Mouse (Mus musculus) gastrocnemius, adult 8-10 months (tissue): ENCODE measurements around the gene Bdh1. TPM values are rescaled to one million over a fixed set of nuclear protein-coding genes. Genes with fewer than 3 reads are reported as not detected.
"Not testable (repeated sequence)": the region's sequence is repeated elsewhere in the genome, so short reads cannot be mapped to it uniquely, and the experiment has no call there.

Source experiments
- DNase-seq, 2 experiments: peaks; one replicate each; pipeline ENCODE4 v3.0.0; 2022; ENCODE audit warnings: low spot score in 2 of 2
- total RNA-seq, 4 experiments: library from RNA; stranded (reverse); gene quantifications; 2 replicates each; pipeline ENCODE4 v1.2.4; 2022

The Bdh1 gene
- total RNA-seq, 4 experiments from 2014 or later, result 59.5 to 93.6 (median 76.7) TPM

- DNase-seq, result no peak
Observed at GRCm38 (mm10) chr16:31462113-31462687, 40.1 kb downstream of the Bdh1 start.

DNA sequence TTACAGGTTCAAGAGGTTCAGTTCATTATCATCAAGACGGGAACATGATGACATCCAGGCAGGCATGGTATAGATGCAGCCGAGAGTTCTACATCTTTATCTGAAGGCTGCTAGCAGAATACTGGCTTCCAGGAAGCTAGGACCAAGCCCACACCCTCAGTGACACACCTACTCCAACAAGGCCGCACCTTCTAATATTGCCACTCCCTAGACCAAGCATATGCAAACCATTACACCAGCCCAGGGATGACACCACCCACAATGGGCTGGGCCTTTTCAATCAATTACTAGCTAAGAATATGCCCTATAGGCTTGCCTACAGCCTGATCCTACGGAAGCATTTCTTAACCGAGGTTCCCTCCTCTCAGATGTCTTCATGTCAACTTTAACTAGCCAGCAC is 42.9 kb downstream of the Bdh1 start:
- DNase-seq, result no peak

GRCm38 (mm10) chr16:31465630-31466029 is 43.5 kb downstream of the Bdh1 start:
- peak; percentile 46 to 54 for DNase-seq

DNA sequence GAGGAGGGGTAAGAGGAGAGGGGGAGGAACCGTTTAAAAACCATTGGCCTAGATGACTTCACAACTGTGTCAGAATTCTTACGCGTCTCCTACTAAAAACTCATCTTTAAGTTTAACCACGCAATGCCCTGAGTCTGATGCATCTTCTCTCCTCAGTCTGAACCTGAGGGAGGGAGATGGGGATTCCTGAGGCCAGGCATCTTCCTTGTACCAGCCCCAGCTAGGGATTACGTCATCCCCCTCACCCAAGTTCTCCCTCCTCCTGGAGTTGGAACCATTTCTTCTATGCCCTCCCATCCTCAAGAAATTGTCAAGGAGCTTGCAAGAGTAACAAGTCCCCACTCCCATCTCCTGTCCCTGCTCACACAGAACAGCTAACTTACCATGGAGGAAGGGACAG is 44.0 kb downstream of the Bdh1 start:
- no peak for DNase-seq

GRCm38 (mm10) chr16:31470819-31471218 is 48.7 kb downstream of the Bdh1 start:
- not testable (repeated sequence) for DNase-seq

- DNase-seq, result no peak
Observed at GRCm38 (mm10) chr16:31471994-31472393, 49.9 kb downstream of the Bdh1 start.

- no peak for DNase-seq
Observed at GRCm38 (mm10) chr16:31473226-31473625, 51.1 kb downstream of the Bdh1 start.

- peak in 1 of 2 experiments; percentile 39 for DNase-seq
Observed at GRCm38 (mm10) chr16:31475123-31475968, 53.3 kb downstream of the Bdh1 start.

DNA sequence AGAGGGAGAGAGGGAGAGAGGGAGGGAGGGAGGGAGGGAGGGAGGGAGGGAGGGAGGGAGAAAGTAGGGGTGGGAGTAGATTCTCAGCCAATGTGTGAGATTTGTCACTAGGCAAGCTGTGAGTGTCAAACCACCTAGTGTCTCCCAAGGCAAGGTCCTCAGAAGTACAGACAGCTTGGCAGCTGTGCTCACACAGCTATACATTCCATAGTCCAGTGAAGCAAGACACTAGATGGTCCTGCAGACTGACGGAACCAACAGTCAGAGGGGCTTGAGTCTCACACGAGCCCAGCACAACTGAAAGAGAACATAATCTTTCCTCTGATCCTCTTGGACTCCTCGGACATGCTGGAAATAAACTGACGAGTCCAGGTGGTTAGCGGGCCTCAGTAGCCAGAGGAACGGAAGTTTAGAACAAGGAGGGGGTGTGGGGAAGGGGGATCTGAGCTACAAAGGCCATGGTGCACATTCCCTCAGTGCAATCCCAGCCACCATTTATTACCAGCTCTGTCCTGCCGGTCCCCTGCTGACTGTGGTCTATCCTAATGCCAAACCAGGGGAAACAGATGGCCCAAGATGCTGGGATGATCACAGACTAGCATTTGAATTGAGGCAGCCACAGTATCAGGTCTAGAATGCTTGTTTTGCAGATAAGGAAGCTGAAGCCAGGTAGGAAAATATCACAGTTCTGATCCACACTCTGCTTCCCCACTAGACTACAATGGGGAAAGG is 55.0 kb downstream of the Bdh1 start:
- no peak for DNase-seq

GRCm38 (mm10) chr16:31485336-31485735 is 63.3 kb downstream of the Bdh1 start:
- DNase-seq, result no peak

DNA sequence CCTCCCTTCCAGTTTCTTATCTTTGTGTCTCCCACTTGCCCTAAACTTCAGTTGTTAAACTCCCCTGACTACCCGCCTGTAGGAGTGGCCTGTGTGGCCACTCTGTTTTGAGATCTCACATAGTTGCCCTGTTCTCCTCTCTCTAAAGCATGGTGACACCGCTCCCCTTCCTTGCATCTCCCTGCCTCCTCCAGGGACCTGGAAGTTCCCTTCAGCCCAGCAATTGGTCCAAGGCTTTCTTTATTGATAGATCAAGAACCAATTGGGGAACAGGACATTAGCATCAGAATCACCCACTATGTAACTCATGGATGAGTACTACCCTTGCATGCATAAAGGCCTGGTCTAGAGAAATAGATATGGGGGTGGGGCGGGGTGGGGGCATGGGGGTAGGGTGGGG is 65.2 kb downstream of the Bdh1 start:
- no peak for DNase-seq

- DNase-seq, result no peak
Observed at GRCm38 (mm10) chr16:31489096-31489495, 67.0 kb downstream of the Bdh1 start.

DNA sequence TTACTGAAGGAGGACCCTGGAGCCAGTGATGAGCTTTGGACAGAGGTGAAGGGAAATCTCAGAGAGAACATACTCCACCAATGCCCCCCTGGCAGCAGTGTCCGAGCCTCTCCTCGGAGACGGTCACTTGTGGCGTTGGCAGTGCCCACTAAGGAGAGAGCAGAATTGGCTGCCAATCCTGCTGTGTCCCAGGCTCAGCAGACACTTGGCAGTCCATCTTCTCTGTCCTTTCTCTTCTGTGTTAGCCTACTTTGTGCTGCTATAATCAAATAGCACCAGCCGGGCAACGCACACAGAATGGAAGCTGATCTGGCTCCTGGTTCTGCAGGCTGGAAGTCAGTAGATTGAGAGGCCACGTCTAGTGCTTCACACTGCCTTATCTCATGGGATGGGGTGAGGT is 68.9 kb downstream of the Bdh1 start:
- DNase-seq, result no peak

GRCm38 (mm10) chr16:31492921-31493549 is 71.0 kb downstream of the Bdh1 start:
- no peak for DNase-seq

DNA sequence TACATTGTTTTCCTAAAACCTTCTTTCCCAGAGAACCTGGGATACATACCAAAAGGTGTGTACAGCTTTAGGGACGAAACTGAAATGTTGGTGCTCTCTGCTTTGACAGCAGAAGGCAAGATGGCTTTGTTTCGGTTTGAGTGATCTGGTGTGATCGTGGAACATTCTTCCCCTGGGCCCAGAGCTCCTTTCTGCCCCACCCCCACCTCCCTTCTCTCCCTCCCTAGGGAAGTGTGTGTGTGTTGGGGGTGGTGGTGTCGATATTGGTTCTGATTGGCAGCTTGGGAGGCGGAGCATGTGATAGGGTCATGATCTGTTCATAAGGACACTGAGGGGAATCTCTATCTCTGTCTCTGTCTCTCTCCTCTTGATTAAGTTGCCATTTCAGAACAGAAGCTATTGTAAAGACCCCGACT is 71.5 kb downstream of the Bdh1 start:
- no peak for DNase-seq

GRCm38 (mm10) chr16:31493991-31494390 is 71.9 kb downstream of the Bdh1 start:
- DNase-seq, result peak; percentile 13 to 25

- no peak for DNase-seq
Observed at GRCm38 (mm10) chr16:31495356-31495755, 73.3 kb downstream of the Bdh1 start.

DNA sequence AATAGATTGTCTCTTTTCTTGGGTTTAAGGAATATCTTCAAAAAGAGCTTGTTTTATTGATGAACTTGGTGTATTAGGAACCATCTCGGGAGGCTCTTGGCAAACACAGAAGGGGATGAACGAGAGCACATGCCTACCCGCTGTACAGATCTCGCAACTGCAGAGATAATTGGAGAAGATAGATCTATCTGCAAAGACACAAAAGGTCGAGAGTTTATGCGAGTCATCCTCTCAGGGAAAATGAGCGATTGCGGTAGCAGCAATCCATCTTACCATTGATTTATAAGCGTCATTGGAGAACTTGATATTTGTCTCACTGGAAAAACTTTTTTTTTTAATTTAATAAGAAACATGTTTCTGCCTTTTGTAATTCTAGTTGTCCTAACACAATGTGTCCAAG is 73.7 kb downstream of the Bdh1 start:
- DNase-seq, result no peak

DNA sequence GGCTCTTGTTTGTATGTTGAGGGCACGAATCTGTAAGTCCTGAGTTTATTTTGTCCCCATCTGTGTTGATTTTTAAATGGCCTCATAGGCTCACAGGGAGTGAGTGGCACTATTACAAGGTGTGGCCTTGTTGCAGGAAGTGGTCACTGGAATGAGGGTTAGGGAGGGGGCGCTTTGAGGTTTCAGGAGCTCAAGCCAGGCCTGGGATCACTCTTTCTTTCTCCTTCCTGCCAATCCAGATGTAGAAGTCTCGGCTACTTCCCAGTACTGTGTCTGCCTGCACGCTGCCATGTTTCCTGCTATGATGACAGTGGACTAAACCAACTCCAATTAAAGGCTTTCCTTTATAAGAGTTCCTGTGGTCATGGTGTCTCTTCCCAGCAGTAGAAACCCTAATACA is 76.3 kb downstream of the Bdh1 start:
- DNase-seq, result no peak

- no peak for DNase-seq
Observed at GRCm38 (mm10) chr16:31499021-31499420, 76.9 kb downstream of the Bdh1 start.

- no peak for DNase-seq
Observed at GRCm38 (mm10) chr16:31499681-31500310, 77.7 kb downstream of the Bdh1 start.
